Mouse (Mus musculus): ENCODE measurements around the gene Nacc2. TPM values are rescaled to one million over a fixed set of nuclear protein-coding genes. Genes with fewer than 3 reads are reported as not detected.

Nacc2 gene
- polyA plus RNA-seq, 1 experiment from 2014 or later = 6.5 TPM

DNA sequence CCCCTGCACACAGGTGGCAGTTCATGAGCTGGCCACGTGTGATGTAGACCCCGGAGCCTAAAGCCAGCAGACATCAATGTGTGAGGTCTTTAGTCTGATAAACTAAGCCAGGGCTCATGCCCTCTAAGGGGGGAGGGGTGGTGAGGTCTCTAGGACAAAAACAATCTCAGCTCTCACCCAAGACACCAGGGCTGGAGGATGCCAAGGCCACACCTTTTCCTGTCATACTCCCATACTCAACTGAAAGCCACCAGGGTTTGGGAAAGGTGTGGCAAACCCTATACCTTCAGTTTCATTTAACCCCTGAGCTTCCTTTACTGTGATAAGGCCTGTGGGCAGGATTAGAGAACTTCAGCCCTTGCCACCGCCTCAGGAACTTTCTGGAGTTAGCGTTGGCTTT, 60.8 kb downstream of the Nacc2 start:
- Histone ChIP-seq H3K4me1 (replicated peaks; ENCODE audit: control insufficient read depth, insufficient read depth, low read length) (peaks cover 2% of the 10 kb centered on the region; the same call in 1 of the 2 replicates), H3K4me3 (ENCODE audit: low read depth, low read length) (no peak overlapping the region), H3K9ac (ENCODE audit: low read length) (no peak overlapping the region), H3K27ac (ENCODE audit: low read depth, low read length) (no peak overlapping the region), H3K4me2 (ENCODE audit: low read depth, low read length, severe bottlenecking) (no peak overlapping the region), H3K9me3 (ENCODE audit: control insufficient read depth, low read length) (no peaks in the 10 kb centered on the region), H3K27me3 (ENCODE audit: control insufficient read depth, insufficient read depth, low read length) (no peaks in the 10 kb centered on the region), H3K36me3 (ENCODE audit: control insufficient read depth, insufficient read depth, low read length) (no peaks in the 10 kb centered on the region)
- DNase-seq (ENCODE audit: low spot score) = no peak
- WGBS = 82% methylated on average over 4 of the region's 4 CpGs
- no peak for ATAC-seq (replicated peaks; ENCODE audit: low FRiP score)

DNA sequence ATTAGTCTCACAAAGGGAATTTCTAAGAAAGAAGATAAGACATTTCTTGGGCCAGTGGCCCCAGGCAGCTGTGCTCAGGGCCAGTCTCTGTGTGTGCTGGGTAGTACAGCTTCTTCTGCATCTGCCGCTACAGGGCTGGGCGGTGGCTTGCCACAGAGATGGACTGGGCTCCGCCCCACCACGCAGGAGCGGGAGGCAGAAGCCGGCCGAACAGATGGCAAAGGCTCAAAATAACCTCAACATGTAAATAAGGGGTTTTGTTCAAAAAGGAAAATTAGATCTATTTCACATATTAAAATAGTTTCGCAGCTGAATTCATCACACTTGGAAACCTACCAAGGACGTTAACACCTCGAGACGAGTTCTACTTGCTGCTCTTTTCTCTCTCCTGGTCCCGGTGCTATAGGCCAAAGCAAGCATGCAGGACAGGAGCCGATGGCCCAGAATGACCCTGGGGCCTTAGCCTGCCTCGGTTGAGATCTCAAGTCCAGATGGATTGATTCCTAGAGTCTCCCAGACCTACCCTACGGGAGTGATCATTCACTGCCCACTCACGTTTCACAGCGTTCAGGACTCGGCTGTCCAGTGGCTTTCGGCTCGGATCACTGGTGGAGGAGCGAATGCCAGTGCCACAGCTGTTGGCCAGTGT, 61.9 kb downstream of the Nacc2 start:
- Histone ChIP-seq H3K27me3 (ENCODE audit: control insufficient read depth, insufficient read depth, low read length) (no peaks in the 10 kb centered on the region), H3K9me3 (ENCODE audit: control insufficient read depth, low read length) (no peaks in the 10 kb centered on the region), H3K27ac (ENCODE audit: low read depth, low read length) (no peak overlapping the region), H3K4me2 (ENCODE audit: low read depth, low read length, severe bottlenecking) (no peak overlapping the region), H3K4me1 (replicated peaks; ENCODE audit: control insufficient read depth, insufficient read depth, low read length) (no peaks in the 10 kb centered on the region), H3K9ac (ENCODE audit: low read length) (no peak overlapping the region), H3K36me3 (ENCODE audit: control insufficient read depth, insufficient read depth, low read length) (no peaks in the 10 kb centered on the region), H3K4me3 (ENCODE audit: low read depth, low read length) (no peak overlapping the region)
- DNase-seq (ENCODE audit: low spot score) (no peak), ATAC-seq (replicated peaks; ENCODE audit: low FRiP score) (no peak)
- 78% methylated on average over 21 of the region's 21 CpGs for WGBS

DNA sequence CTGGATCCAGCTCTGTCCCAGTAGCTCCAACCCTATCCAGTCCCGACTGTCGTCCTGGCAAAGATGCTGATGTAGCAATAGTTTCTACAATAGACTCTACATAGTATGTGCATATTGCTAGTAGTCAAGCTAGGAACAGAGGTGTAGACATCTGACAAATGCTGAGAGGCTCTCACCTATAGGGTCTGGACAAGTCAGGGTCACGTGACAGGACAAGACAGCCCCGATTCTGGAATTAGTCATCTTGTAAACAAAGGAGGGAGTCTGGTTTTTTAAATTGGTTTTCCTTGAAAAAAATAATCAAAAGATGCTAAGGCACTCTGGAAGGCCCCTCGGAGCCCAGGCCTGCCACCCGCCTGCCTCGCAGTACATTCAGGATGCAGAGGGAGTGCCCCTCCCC, 66.0 kb downstream of the Nacc2 start:
- Histone ChIP-seq H3K27me3 (ENCODE audit: control insufficient read depth, insufficient read depth, low read length) (no peaks in the 10 kb centered on the region), H3K9me3 (ENCODE audit: control insufficient read depth, low read length) (no peaks in the 10 kb centered on the region), H3K4me1 (replicated peaks; ENCODE audit: control insufficient read depth, insufficient read depth, low read length) (no peaks in the 10 kb centered on the region), H3K4me3 (ENCODE audit: low read depth, low read length) (no peak overlapping the region), H3K27ac (ENCODE audit: low read depth, low read length) (no peak overlapping the region), H3K4me2 (ENCODE audit: low read depth, low read length, severe bottlenecking) (no peak overlapping the region), H3K36me3 (ENCODE audit: control insufficient read depth, insufficient read depth, low read length) (no peaks in the 10 kb centered on the region), H3K9ac (ENCODE audit: low read length) (no peak overlapping the region)
- ATAC-seq (replicated peaks; ENCODE audit: low FRiP score) (no peak), DNase-seq (ENCODE audit: low spot score) (no peak)
- WGBS = 85% methylated on average over 7 of the region's 7 CpGs

DNA sequence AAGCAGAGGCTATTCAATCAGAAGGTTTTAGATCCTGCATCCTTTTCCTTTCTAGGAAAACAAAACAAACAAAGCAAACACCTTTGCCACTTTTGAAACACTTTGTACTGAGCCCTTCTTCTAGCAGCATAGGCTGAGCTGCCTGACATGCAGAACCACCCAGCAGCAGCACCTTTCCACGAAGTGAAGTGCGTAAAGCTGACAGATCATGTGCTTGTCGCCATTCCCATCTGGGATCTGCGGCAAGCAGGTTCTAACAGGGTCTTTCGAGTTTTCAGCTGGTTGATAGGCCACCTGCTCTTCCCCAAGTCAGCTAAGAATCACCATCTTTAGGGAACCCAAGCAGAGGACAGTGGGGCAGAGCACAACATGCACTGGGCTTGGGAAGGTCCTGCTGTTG, 66.8 kb downstream of the Nacc2 start:
- ATAC-seq (replicated peaks; ENCODE audit: low FRiP score) = no peak
- H3K4me1 ChIP-seq (replicated peaks; ENCODE audit: control insufficient read depth, insufficient read depth, low read length) = no peaks in the 10 kb centered on the region
- 81% methylated on average over 5 of the region's 5 CpGs for WGBS
- no peak overlapping the region for H3K9ac ChIP-seq (ENCODE audit: low read length)
- H3K9me3 ChIP-seq (ENCODE audit: control insufficient read depth, low read length) = no peaks in the 10 kb centered on the region
- no peaks in the 10 kb centered on the region for H3K27me3 ChIP-seq (ENCODE audit: control insufficient read depth, insufficient read depth, low read length)
- H3K27ac ChIP-seq (ENCODE audit: low read depth, low read length) = no peak overlapping the region
- H3K4me3 ChIP-seq (ENCODE audit: low read depth, low read length) = no peak overlapping the region
- DNase-seq (ENCODE audit: low spot score) = no peak
- H3K36me3 ChIP-seq (ENCODE audit: control insufficient read depth, insufficient read depth, low read length) = no peaks in the 10 kb centered on the region
- no peak overlapping the region for H3K4me2 ChIP-seq (ENCODE audit: low read depth, low read length, severe bottlenecking)

DNA sequence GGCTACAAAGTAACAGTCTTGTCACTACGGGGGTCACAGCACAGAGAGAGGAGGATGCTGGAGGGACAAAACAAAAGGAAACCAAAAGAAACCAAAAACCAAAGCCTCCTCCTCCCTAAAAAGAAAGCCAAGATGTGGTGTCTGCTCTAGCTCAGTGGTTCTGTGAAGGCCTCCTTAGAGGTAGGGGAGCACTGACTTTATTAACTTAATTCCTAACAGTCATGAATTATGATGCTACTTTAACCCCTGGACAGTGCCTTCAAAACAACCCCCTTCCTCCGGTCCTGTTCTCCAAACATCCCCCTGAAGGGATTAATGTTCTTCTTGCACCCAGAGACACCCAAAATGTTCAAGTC, 67.3 kb downstream of the Nacc2 start:
- 60% methylated on average over 2 of the region's 2 CpGs for WGBS
- no peak overlapping the region for H3K4me2 ChIP-seq (ENCODE audit: low read depth, low read length, severe bottlenecking)
- ATAC-seq (replicated peaks; ENCODE audit: low FRiP score) (no peak), DNase-seq (ENCODE audit: low spot score) (no peak)
- H3K4me1 ChIP-seq (replicated peaks; ENCODE audit: control insufficient read depth, insufficient read depth, low read length) = no peaks in the 10 kb centered on the region
- H3K9me3 ChIP-seq (ENCODE audit: control insufficient read depth, low read length) = no peaks in the 10 kb centered on the region
- no peak overlapping the region for H3K4me3 ChIP-seq (ENCODE audit: low read depth, low read length)
- H3K9ac ChIP-seq (ENCODE audit: low read length) = no peak overlapping the region
- H3K27ac ChIP-seq (ENCODE audit: low read depth, low read length) = no peak overlapping the region
- H3K27me3 ChIP-seq (ENCODE audit: control insufficient read depth, insufficient read depth, low read length) = no peaks in the 10 kb centered on the region
- H3K36me3 ChIP-seq (ENCODE audit: control insufficient read depth, insufficient read depth, low read length) = no peaks in the 10 kb centered on the region

DNA sequence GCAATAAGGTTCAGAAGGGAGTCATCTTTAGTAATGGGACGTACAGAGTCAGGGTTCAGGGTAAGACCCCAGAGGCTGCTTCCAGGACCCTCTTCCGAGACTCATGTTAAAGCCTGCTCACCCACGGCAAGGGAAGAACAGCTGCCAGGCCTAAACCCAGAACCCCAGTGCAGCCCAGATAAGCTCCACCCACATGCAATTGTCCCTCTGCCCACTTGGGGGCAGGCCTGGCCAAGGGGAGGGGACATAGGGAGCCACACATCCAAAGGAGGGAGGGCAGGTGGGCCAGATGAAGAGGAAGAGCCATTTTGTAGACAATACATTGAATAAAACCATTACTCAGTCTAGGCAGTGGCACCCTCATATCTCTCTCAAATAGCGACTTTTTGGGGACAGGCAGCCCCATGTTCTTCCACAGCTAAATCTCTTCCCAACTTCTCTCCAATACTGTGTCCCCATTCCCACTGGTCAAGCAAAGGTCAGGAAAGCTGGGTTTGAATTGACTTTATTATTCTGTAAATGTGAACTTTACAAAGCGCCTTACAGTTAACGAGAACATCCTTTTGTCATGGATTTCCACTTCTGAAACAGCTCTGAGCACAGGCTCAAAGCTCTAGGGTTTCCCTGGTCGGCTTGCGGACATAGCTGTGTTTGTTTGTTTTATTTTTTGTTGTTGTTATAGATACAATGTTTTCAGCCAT, 67.8 kb downstream of the Nacc2 start:
- no peak overlapping the region for H3K4me3 ChIP-seq (ENCODE audit: low read depth, low read length)
- H3K27ac ChIP-seq (ENCODE audit: low read depth, low read length) = no peak overlapping the region
- DNase-seq (ENCODE audit: low spot score) = peak; percentile 84
- 0 out of 2 replicates have a peak, but pooled peaks have one; percentile 53 for ATAC-seq (replicated peaks; ENCODE audit: low FRiP score)
- 41% methylated on average over 8 of the region's 8 CpGs for WGBS
- H3K9me3 ChIP-seq (ENCODE audit: control insufficient read depth, low read length) = no peaks in the 10 kb centered on the region
- H3K4me2 ChIP-seq (ENCODE audit: low read depth, low read length, severe bottlenecking) = no peak overlapping the region
- H3K9ac ChIP-seq (ENCODE audit: low read length) = no peak overlapping the region
- no peaks in the 10 kb centered on the region for H3K36me3 ChIP-seq (ENCODE audit: control insufficient read depth, insufficient read depth, low read length)
- H3K27me3 ChIP-seq (ENCODE audit: control insufficient read depth, insufficient read depth, low read length) = no peaks in the 10 kb centered on the region
- no peaks in the 10 kb centered on the region for H3K4me1 ChIP-seq (replicated peaks; ENCODE audit: control insufficient read depth, insufficient read depth, low read length)

DNA sequence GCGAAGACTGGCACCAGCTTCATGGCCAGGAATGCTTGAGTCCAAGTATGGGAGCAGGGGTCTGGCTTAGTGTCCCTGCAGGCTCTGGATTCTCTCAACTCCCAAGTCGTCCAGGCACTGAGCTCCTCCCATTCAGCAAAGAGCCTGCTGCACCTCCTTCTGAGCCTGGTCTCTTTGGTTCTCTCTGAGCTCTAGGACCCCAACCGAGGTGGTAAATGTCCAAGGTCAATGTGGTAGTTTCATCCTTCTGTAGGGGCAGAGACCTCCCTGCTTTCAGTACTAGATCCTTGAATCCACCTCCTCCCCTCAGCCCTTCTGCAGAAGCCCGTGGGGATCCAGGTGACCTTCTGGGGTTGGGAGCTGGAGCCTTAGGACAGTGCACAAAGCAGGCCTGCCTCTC, 70.2 kb downstream of the Nacc2 start:
- H3K27ac ChIP-seq (ENCODE audit: low read depth, low read length) = no peak overlapping the region
- no peaks in the 10 kb centered on the region for H3K4me1 ChIP-seq (replicated peaks; ENCODE audit: control insufficient read depth, insufficient read depth, low read length)
- H3K4me2 ChIP-seq (ENCODE audit: low read depth, low read length, severe bottlenecking) = no peak overlapping the region
- H3K4me3 ChIP-seq (ENCODE audit: low read depth, low read length) = no peak overlapping the region
- no peaks in the 10 kb centered on the region for H3K9me3 ChIP-seq (ENCODE audit: control insufficient read depth, low read length)
- 55% methylated on average over 4 of the region's 4 CpGs for WGBS
- DNase-seq (ENCODE audit: low spot score) (no peak), ATAC-seq (replicated peaks; ENCODE audit: low FRiP score) (no peak)
- H3K9ac ChIP-seq (ENCODE audit: low read length) = no peak overlapping the region
- H3K36me3 ChIP-seq (ENCODE audit: control insufficient read depth, insufficient read depth, low read length) = no peaks in the 10 kb centered on the region
- no peaks in the 10 kb centered on the region for H3K27me3 ChIP-seq (ENCODE audit: control insufficient read depth, insufficient read depth, low read length)

DNA sequence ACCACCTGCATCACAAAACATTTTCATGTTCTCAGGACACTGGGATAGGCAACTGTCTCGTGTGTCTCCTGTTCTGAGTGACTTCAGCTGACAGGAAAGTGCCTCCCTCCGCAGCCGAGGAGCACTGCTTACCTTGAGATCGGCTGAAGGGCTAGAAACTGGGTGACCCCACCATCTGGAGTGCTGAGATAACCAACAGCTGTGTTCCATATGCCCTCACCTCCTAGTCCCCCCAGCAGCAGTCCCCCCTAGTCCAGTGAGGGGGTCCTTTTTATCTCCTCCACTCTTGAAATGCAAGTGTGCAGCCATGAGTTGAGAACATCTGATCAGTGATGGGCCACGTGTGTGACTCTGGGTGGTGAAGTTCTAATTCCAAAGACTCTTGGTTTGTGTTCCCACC, 74.2 kb downstream of the Nacc2 start:
- no peak overlapping the region for H3K9ac ChIP-seq (ENCODE audit: low read length)
- H3K27me3 ChIP-seq (ENCODE audit: control insufficient read depth, insufficient read depth, low read length) = no peaks in the 10 kb centered on the region
- ATAC-seq (replicated peaks; ENCODE audit: low FRiP score) (no peak), DNase-seq (ENCODE audit: low spot score) (no peak)
- no peaks in the 10 kb centered on the region for H3K36me3 ChIP-seq (ENCODE audit: control insufficient read depth, insufficient read depth, low read length)
- H3K4me1 ChIP-seq (replicated peaks; ENCODE audit: control insufficient read depth, insufficient read depth, low read length) = no peaks in the 10 kb centered on the region
- no peak overlapping the region for H3K27ac ChIP-seq (ENCODE audit: low read depth, low read length)
- no peak overlapping the region for H3K4me3 ChIP-seq (ENCODE audit: low read depth, low read length)
- no peaks in the 10 kb centered on the region for H3K9me3 ChIP-seq (ENCODE audit: control insufficient read depth, low read length)
- WGBS = 82% methylated on average over 5 of the region's 5 CpGs
- no peak overlapping the region for H3K4me2 ChIP-seq (ENCODE audit: low read depth, low read length, severe bottlenecking)

DNA sequence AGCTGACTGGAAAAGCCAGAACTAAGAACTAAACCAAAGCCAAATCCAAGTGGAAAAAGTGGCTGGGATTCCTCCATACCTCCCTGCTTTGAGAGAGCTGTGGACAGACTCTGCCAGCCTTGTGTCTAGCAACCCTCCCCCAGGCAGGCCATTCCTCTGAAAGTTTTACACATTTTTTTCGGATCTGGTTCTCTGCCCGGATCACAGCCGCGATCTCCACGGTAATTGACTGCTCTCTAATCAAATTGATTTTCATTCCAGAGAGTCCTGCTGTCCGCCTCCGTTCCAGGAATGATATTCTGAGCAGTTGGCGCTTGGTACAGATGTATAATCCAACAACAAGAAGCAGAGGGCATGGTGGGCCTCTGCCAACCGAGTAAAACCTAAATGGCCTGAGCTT, 78.8 kb downstream of the Nacc2 start:
- ATAC-seq (replicated peaks; ENCODE audit: low FRiP score) = no peak
- Histone ChIP-seq H3K27me3 (ENCODE audit: control insufficient read depth, insufficient read depth, low read length) (no peaks in the 10 kb centered on the region), H3K4me3 (ENCODE audit: low read depth, low read length) (no peak overlapping the region), H3K9ac (ENCODE audit: low read length) (no peak overlapping the region; the same call in 1 of the 2 replicates), H3K27ac (ENCODE audit: low read depth, low read length) (no peak overlapping the region), H3K4me1 (replicated peaks; ENCODE audit: control insufficient read depth, insufficient read depth, low read length) (no peaks in the 10 kb centered on the region), H3K4me2 (ENCODE audit: low read depth, low read length, severe bottlenecking) (no peak overlapping the region), H3K9me3 (ENCODE audit: control insufficient read depth, low read length) (no peaks in the 10 kb centered on the region), H3K36me3 (ENCODE audit: control insufficient read depth, insufficient read depth, low read length) (no peaks in the 10 kb centered on the region)
- 88% methylated on average over 9 of the region's 9 CpGs for WGBS
- DNase-seq (ENCODE audit: low spot score) = no peak
